Mouse (Mus musculus): Measurements from ENCODE around the gene Phactr4. TPM values are rescaled to one million over a fixed set of nuclear protein-coding genes. Genes with fewer than 3 reads are reported as not detected.

Phactr4 gene
- polyA plus RNA-seq, 1 experiment from 2014 or later: 20.2 TPM

- H3K36me3 ChIP-seq (ENCODE audit: control insufficient read depth, insufficient read depth, low read length): peaks cover 41% of the 10 kb centered on the region
- H3K9ac ChIP-seq (ENCODE audit: low read length): no peak overlapping the region
- no peak for ATAC-seq (ENCODE audit: insufficient number of reproducible peaks, insufficient read depth, low FRiP score, low read depth)
- H3K4me2 ChIP-seq (ENCODE audit: low read length): no peak overlapping the region
- no peak overlapping the region for H3K27ac ChIP-seq (replicated peaks in 1 of 2; ENCODE audit: control insufficient read depth in 1 of 2, insufficient read depth in 1 of 2, low read depth in 2 of 2, low read length in 2 of 2)
- H3K4me3 ChIP-seq (ENCODE audit: control insufficient read depth in 1 of 2, insufficient read depth in 1 of 2, low read depth in 1 of 2, low read length in 2 of 2): no peak overlapping the region
- no peaks in the 10 kb centered on the region for H3K9me3 ChIP-seq (ENCODE audit: control insufficient read depth, low read length)
- WGBS: 68% methylated on average over 8 of the region's 8 CpGs
- no peaks in the 10 kb centered on the region for H3K27me3 ChIP-seq (ENCODE audit: control insufficient read depth, insufficient read depth, low read length)
- peaks cover 0 to 13% of the 10 kb centered on the region in 2 experiments; a peak in 1 of 4 replicates for H3K4me1 ChIP-seq (ENCODE audit: control insufficient read depth in 2 of 2, insufficient read depth in 2 of 2, low read length in 2 of 2)
Observed at GRCm38 (mm10) chr4:132385771-132386410, 36.4 kb downstream of the Phactr4 start.

- ATAC-seq (ENCODE audit: insufficient number of reproducible peaks, insufficient read depth, low FRiP score, low read depth): no peak
- Histone ChIP-seq H3K4me3 (ENCODE audit: control insufficient read depth in 1 of 2, insufficient read depth in 1 of 2, low read depth in 1 of 2, low read length in 2 of 2) (no peak overlapping the region), H3K9me3 (ENCODE audit: control insufficient read depth, low read length) (no peaks in the 10 kb centered on the region), H3K4me2 (ENCODE audit: low read length) (no peak overlapping the region), H3K27me3 (ENCODE audit: control insufficient read depth, insufficient read depth, low read length) (no peaks in the 10 kb centered on the region), H3K36me3 (ENCODE audit: control insufficient read depth, insufficient read depth, low read length) (peaks cover 48% of the 10 kb centered on the region), H3K4me1 (ENCODE audit: control insufficient read depth in 2 of 2, insufficient read depth in 2 of 2, low read length in 2 of 2) (peaks cover 0 to 13% of the 10 kb centered on the region in 2 experiments; a peak in 1 of 4 replicates), H3K9ac (ENCODE audit: low read length) (no peak overlapping the region), H3K27ac (replicated peaks in 1 of 2; ENCODE audit: control insufficient read depth in 1 of 2, insufficient read depth in 1 of 2, low read depth in 2 of 2, low read length in 2 of 2) (no peak overlapping the region)
- WGBS: 49% methylated on average over 3 of the region's 3 CpGs
Observed at GRCm38 (mm10) chr4:132383455-132383854, 38.8 kb downstream of the Phactr4 start.

- Histone ChIP-seq H3K9ac (ENCODE audit: low read length) (no peak overlapping the region), H3K27me3 (ENCODE audit: control insufficient read depth, insufficient read depth, low read length) (no peaks in the 10 kb centered on the region), H3K4me2 (ENCODE audit: low read length) (no peak overlapping the region), H3K4me3 (ENCODE audit: control insufficient read depth in 1 of 2, insufficient read depth in 1 of 2, low read depth in 1 of 2, low read length in 2 of 2) (no peak overlapping the region), H3K36me3 (ENCODE audit: control insufficient read depth, insufficient read depth, low read length) (peaks cover 59% of the 10 kb centered on the region), H3K4me1 (ENCODE audit: control insufficient read depth in 2 of 2, insufficient read depth in 2 of 2, low read length in 2 of 2) (peaks cover 0 to 8% of the 10 kb centered on the region in 2 experiments; a peak in 1 of 4 replicates), H3K9me3 (ENCODE audit: control insufficient read depth, low read length) (no peaks in the 10 kb centered on the region), H3K27ac (replicated peaks in 1 of 2; ENCODE audit: control insufficient read depth in 1 of 2, insufficient read depth in 1 of 2, low read depth in 2 of 2, low read length in 2 of 2) (no peak overlapping the region)
- WGBS: 80% methylated on average over 4 of the region's 4 CpGs
- no peak for ATAC-seq (ENCODE audit: insufficient number of reproducible peaks, insufficient read depth, low FRiP score, low read depth)
Observed at GRCm38 (mm10) chr4:132382296-132382695, 40.0 kb downstream of the Phactr4 start.

- Histone ChIP-seq H3K4me2 (ENCODE audit: low read length) (no peak overlapping the region), H3K27ac (replicated peaks in 1 of 2; ENCODE audit: control insufficient read depth in 1 of 2, insufficient read depth in 1 of 2, low read depth in 2 of 2, low read length in 2 of 2) (no peak overlapping the region), H3K4me3 (ENCODE audit: control insufficient read depth in 1 of 2, insufficient read depth in 1 of 2, low read depth in 1 of 2, low read length in 2 of 2) (no peak overlapping the region), H3K9ac (ENCODE audit: low read length) (no peak overlapping the region), H3K9me3 (ENCODE audit: control insufficient read depth, low read length) (no peaks in the 10 kb centered on the region), H3K27me3 (ENCODE audit: control insufficient read depth, insufficient read depth, low read length) (no peaks in the 10 kb centered on the region), H3K36me3 (ENCODE audit: control insufficient read depth, insufficient read depth, low read length) (peaks cover 60% of the 10 kb centered on the region), H3K4me1 (ENCODE audit: control insufficient read depth in 2 of 2, insufficient read depth in 2 of 2, low read length in 2 of 2) (no peaks in the 10 kb centered on the region)
- 88% methylated on average over 2 of the region's 2 CpGs for WGBS
- ATAC-seq (ENCODE audit: insufficient number of reproducible peaks, insufficient read depth, low FRiP score, low read depth): no peak
Observed at GRCm38 (mm10) chr4:132380965-132381616, 41.2 kb downstream of the Phactr4 start.

GRCm38 (mm10) chr4:132373820-132374219, 48.5 kb downstream of the Phactr4 start:
- H3K4me2 ChIP-seq (ENCODE audit: low read length): no peak overlapping the region
- ATAC-seq (ENCODE audit: insufficient number of reproducible peaks, insufficient read depth, low FRiP score, low read depth): no peak
- H3K27ac ChIP-seq (replicated peaks in 1 of 2; ENCODE audit: control insufficient read depth in 1 of 2, insufficient read depth in 1 of 2, low read depth in 2 of 2, low read length in 2 of 2): no peak overlapping the region
- no peaks in the 10 kb centered on the region for H3K9me3 ChIP-seq (ENCODE audit: control insufficient read depth, low read length)
- no peak overlapping the region for H3K9ac ChIP-seq (ENCODE audit: low read length)
- H3K4me3 ChIP-seq (ENCODE audit: control insufficient read depth in 1 of 2, insufficient read depth in 1 of 2, low read depth in 1 of 2, low read length in 2 of 2): no peak overlapping the region
- 89% methylated on average over 1 of the region's 1 CpGs for WGBS
- peaks cover 89% of the 10 kb centered on the region for H3K36me3 ChIP-seq (ENCODE audit: control insufficient read depth, insufficient read depth, low read length)
- H3K27me3 ChIP-seq (ENCODE audit: control insufficient read depth, insufficient read depth, low read length): no peaks in the 10 kb centered on the region
- H3K4me1 ChIP-seq (ENCODE audit: control insufficient read depth in 2 of 2, insufficient read depth in 2 of 2, low read length in 2 of 2): no peaks in the 10 kb centered on the region

GRCm38 (mm10) chr4:132369953-132370750, 52.1 kb downstream of the Phactr4 start:
- H3K36me3 ChIP-seq (ENCODE audit: control insufficient read depth, insufficient read depth, low read length): peaks cover 94% of the 10 kb centered on the region
- ATAC-seq (ENCODE audit: insufficient number of reproducible peaks, insufficient read depth, low FRiP score, low read depth): no peak
- WGBS: 82% methylated on average over 8 of the region's 8 CpGs

GRCm38 (mm10) chr4:132367480-132368201, 54.6 kb downstream of the Phactr4 start:
- H3K4me1 ChIP-seq (ENCODE audit: control insufficient read depth in 2 of 2, insufficient read depth in 2 of 2, low read length in 2 of 2): no peaks in the 10 kb centered on the region
- no peak for ATAC-seq (ENCODE audit: insufficient number of reproducible peaks, insufficient read depth, low FRiP score, low read depth)
- H3K27ac ChIP-seq (replicated peaks in 1 of 2; ENCODE audit: control insufficient read depth in 1 of 2, insufficient read depth in 1 of 2, low read depth in 2 of 2, low read length in 2 of 2): no peak overlapping the region
- no peaks in the 10 kb centered on the region for H3K27me3 ChIP-seq (ENCODE audit: control insufficient read depth, insufficient read depth, low read length)
- no peak overlapping the region for H3K4me3 ChIP-seq (ENCODE audit: control insufficient read depth in 1 of 2, insufficient read depth in 1 of 2, low read depth in 1 of 2, low read length in 2 of 2)
- H3K9me3 ChIP-seq (ENCODE audit: control insufficient read depth, low read length): no peaks in the 10 kb centered on the region
- H3K9ac ChIP-seq (ENCODE audit: low read length): no peak overlapping the region
- H3K4me2 ChIP-seq (ENCODE audit: low read length): no peak overlapping the region
- 92% methylated on average over 18 of the region's 18 CpGs for WGBS
- peaks cover 99% of the 10 kb centered on the region for H3K36me3 ChIP-seq (ENCODE audit: control insufficient read depth, insufficient read depth, low read length)

More at GRCm38 (mm10) chr4:132369953-132370750, 52.1 kb downstream of the Phactr4 start:
- Histone ChIP-seq H3K9me3 (ENCODE audit: control insufficient read depth, low read length) (no peaks in the 10 kb centered on the region), H3K27me3 (ENCODE audit: control insufficient read depth, insufficient read depth, low read length) (no peaks in the 10 kb centered on the region), H3K4me1 (ENCODE audit: control insufficient read depth in 2 of 2, insufficient read depth in 2 of 2, low read length in 2 of 2) (no peaks in the 10 kb centered on the region), H3K9ac (ENCODE audit: low read length) (no peak overlapping the region), H3K4me2 (ENCODE audit: low read length) (no peak overlapping the region), H3K27ac (replicated peaks in 1 of 2; ENCODE audit: control insufficient read depth in 1 of 2, insufficient read depth in 1 of 2, low read depth in 2 of 2, low read length in 2 of 2) (no peak overlapping the region), H3K4me3 (ENCODE audit: control insufficient read depth in 1 of 2, insufficient read depth in 1 of 2, low read depth in 1 of 2, low read length in 2 of 2) (no peak overlapping the region)

Measured in heart, embryonic 14.5 days (tissue).